In the genomic region with DNA sequence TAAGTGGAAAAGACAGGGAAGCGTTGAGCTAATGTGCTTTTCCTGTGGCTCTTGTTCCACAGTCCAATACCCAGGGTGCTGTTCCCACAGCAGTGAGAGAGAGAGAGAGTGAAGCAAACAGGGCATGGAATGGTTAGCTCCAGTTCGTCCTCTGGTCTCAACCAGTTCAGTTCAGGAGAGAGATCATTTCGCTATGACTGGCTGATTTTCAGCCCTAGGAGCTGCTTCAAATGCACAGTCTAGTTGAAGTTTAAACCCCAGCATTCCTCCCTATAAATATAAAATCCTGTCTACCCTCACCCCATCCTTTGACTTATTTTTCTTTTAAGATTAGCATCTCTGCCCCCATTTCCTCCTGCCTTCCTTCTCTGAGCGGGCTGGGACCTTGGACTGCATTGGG, we compare ENCODE assay signal across 12 mouse cellular contexts. TPM values are rescaled to one million over a fixed set of nuclear protein-coding genes. Genes with fewer than 3 reads are reported as not detected.
"Had no signal": no experiment of that assay in that cellular context is flagged by ENCODE, and none has a peak within 500 bp of the region (broad histone marks: within the 10 kb centered on the region; RNA-seq: fewer than 3 reads in every experiment).

No protein-coding gene starts in this region.

- H3K27ac ChIP-seq: left cerebral cortex, adult 2 months; limb, embryonic 15.5 days; liver, embryonic 14.5 days; midbrain, embryonic 15.5 days; neural tube, embryonic 12.5 days; stomach, postnatal 0 days had no signal

- H3K9ac ChIP-seq: limb, embryonic 15.5 days; liver, embryonic 14.5 days; neural tube, embryonic 12.5 days had no signal

- H3K27me3 ChIP-seq: limb, embryonic 15.5 days; midbrain, embryonic 15.5 days; neural tube, embryonic 12.5 days had no signal

- H3K4me3 ChIP-seq: left cerebral cortex, adult 2 months; limb, embryonic 15.5 days; midbrain, embryonic 15.5 days; neural tube, embryonic 12.5 days had no signal

- DNase-seq: lung, adult 18-20 months; lung, postnatal 36 days; thymus, postnatal 25 days had no signal

- H3K9me3 ChIP-seq: limb, embryonic 15.5 days; midbrain, embryonic 15.5 days; neural tube, embryonic 12.5 days had no signal

- ATAC-seq: intestine, embryonic 16.5 days; lung, postnatal 0 days; midbrain, embryonic 15.5 days had no signal

- H3K4me2 ChIP-seq: limb, embryonic 15.5 days; neural tube, embryonic 12.5 days had no signal

RNA-seq across cellular contexts. Expression of a gene that starts 22.6 kb away (rescaled TPM):
- total RNA-seq: monocyte, adult 5-6 weeks had no signal
